Mouse (Mus musculus): ENCODE measurements around the gene Rnf130. TPM values are rescaled to one million over a fixed set of nuclear protein-coding genes. Genes with fewer than 3 reads are reported as not detected.
A peak's percentile ranks its signal among the peaks of the same experiment; 100 is the strongest.

Rnf130 gene
- total RNA-seq (2021) = 10 to 100 TPM; 64.9 to 69.6 TPM
- long read RNA-seq, experiment 1, transcript Rnf130-202 (9 exons, 1,502 nt) = major isoform, 117 of 160 reads
- long read RNA-seq, experiment 1, transcript Rnf130-201 (8 exons, 1,415 nt) = minor isoform, 24 of 160 reads
- long read RNA-seq, experiment 1, partial matches to known transcripts = 7 of 160 reads
- long read RNA-seq, experiment 1, other reads (novel, unspliced or antisense) = 12 of 160 reads
- long read RNA-seq, experiment 2, transcript Rnf130-201 (8 exons, 1,415 nt) = minor isoform, 8 of 87 reads
- long read RNA-seq, experiment 2, transcript Rnf130-202 (9 exons, 1,502 nt) = major isoform, 69 of 87 reads
- long read RNA-seq, experiment 2, partial matches to known transcripts = 3 of 87 reads
- long read RNA-seq, experiment 2, other reads (novel, unspliced or antisense) = 7 of 87 reads

GRCm38 (mm10) chr11:50024833-50025720, at the start of gene Rnf130:
TSS of gene Rnf130 (plus strand) at chr11:50025346.
- peak; percentile 97 for DNase-seq

- DNase-seq = no peak
Observed at GRCm38 (mm10) chr11:49977963-49978568, 47.1 kb upstream of the Rnf130 start.

- DNase-seq = no peak
Observed at GRCm38 (mm10) chr11:49978935-49979334, 46.2 kb upstream of the Rnf130 start.

GRCm38 (mm10) chr11:49980681-49981235, 44.4 kb upstream of the Rnf130 start:
- DNase-seq = no peak

GRCm38 (mm10) chr11:49981321-49981963, 43.7 kb upstream of the Rnf130 start:
- no peak for DNase-seq

- DNase-seq = no peak
Observed at GRCm38 (mm10) chr11:49982094-49982493, 43.1 kb upstream of the Rnf130 start.

GRCm38 (mm10) chr11:49982881-49983280, 42.3 kb upstream of the Rnf130 start:
- DNase-seq = no peak

- DNase-seq = no peak
Observed at GRCm38 (mm10) chr11:49983875-49984552, 41.1 kb upstream of the Rnf130 start.

GRCm38 (mm10) chr11:49985009-49985408, 40.1 kb upstream of the Rnf130 start:
- DNase-seq = no peak

GRCm38 (mm10) chr11:49986277-49987036, 38.7 kb upstream of the Rnf130 start:
- peak; percentile 73 for DNase-seq

- no peak for DNase-seq
Observed at GRCm38 (mm10) chr11:49994536-49994935, 30.6 kb upstream of the Rnf130 start.

- DNase-seq = no peak
Observed at GRCm38 (mm10) chr11:49996398-49996797, 28.7 kb upstream of the Rnf130 start.

- no peak for DNase-seq
Observed at GRCm38 (mm10) chr11:49997321-49997720, 27.8 kb upstream of the Rnf130 start.

GRCm38 (mm10) chr11:50002853-50003252, 22.3 kb upstream of the Rnf130 start:
- DNase-seq = no peak

GRCm38 (mm10) chr11:50007776-50008175, 17.4 kb upstream of the Rnf130 start:
- DNase-seq = no peak

- no peak for DNase-seq
Observed at GRCm38 (mm10) chr11:50008231-50008630, 16.9 kb upstream of the Rnf130 start.

- no peak for DNase-seq
Observed at GRCm38 (mm10) chr11:50013016-50013415, 12.1 kb upstream of the Rnf130 start.

- DNase-seq = no peak
Observed at GRCm38 (mm10) chr11:50016503-50016902, 8.6 kb upstream of the Rnf130 start.

- no peak for DNase-seq
Observed at GRCm38 (mm10) chr11:50017511-50017910, 7.6 kb upstream of the Rnf130 start.

GRCm38 (mm10) chr11:50018848-50019247, 6.3 kb upstream of the Rnf130 start:
- no peak for DNase-seq

Data from adrenal gland, postnatal 10 days (tissue).